Mouse (Mus musculus) MEL (cell line): ENCODE measurements around the gene Cep85l.

ENCODE experiments used
- POLR2A ChIP-seq, 2 experiments: IDR thresholded peaks; 2 replicates each; pipeline ENCODE4 v1.6.1; 2011 to 2012; ENCODE audit warnings: low read length in 2 of 2, mild to moderate bottlenecking in 2 of 2, control low read depth in 1 of 2, improper control_type of control experiment in 1 of 2, low read depth in 1 of 2, moderate library complexity in 1 of 2; ENCODE audit not compliant: control insufficient read depth in 1 of 2, insufficient read depth in 1 of 2, poor library complexity in 1 of 2
- ZMIZ1 ChIP-seq: IDR thresholded peaks from 2 replicates; pipeline ENCODE4 v1.6.1; 2012; ENCODE audit warnings: low read depth, mild to moderate bottlenecking, inconsistent platforms, low read length, improper control_type of control experiment, moderate library complexity

GRCm38 (mm10) chr10:53346506-53346905, 33.2 kb downstream of the Cep85l start:
- TF ChIP-seq POLR2A (IDR thresholded peaks at IDR 0.05; ENCODE audit: control insufficient read depth in 1 of 2, insufficient read depth in 1 of 2, low read depth in 1 of 2, low read length in 2 of 2, poor library complexity in 1 of 2) (no peak), ZMIZ1 (no peak)
